Mouse (Mus musculus) liver, embryonic 13.5 days (tissue): Measurements from ENCODE around the gene Map4k3. TPM values are rescaled to one million over a fixed set of nuclear protein-coding genes. Genes with fewer than 3 reads are reported as not detected.
"Not testable (repeated sequence)": the region's sequence is repeated elsewhere in the genome, so short reads cannot be mapped to it uniquely, and the experiment has no call there.

ENCODE experiments used
- ATAC-seq: fragments of 200-750 bp; cut with Nextera tagmentation; 2 replicates; pipeline ENCODE4 v1.8.0; 2017; ENCODE audit warnings: low read depth, mild to moderate bottlenecking, moderate number of reproducible peaks, moderate library complexity
- DNase-seq: peaks from one replicate; pipeline ENCODE4 v3.0.0; 2022
- H3K27ac ChIP-seq: fragments of 300-500 bp; sonication (generic); 2 replicates; pipeline ENCODE4 v1.5.1; 2015; ENCODE audit warnings: moderate library complexity, mild to moderate bottlenecking, inconsistent platforms
- H3K27me3 ChIP-seq: fragments of 300-500 bp; sonication (generic); 2 replicates; pipeline ENCODE4 v1.6.1; 2015; ENCODE audit warnings: mild to moderate bottlenecking, inconsistent platforms
- H3K36me3 ChIP-seq: fragments of 300-500 bp; sonication (generic); 2 replicates; pipeline ENCODE4 v1.6.1; 2015; ENCODE audit warnings: mild to moderate bottlenecking, inconsistent platforms
- H3K4me1 ChIP-seq: fragments of 300-500 bp; sonication (generic); replicated peaks from 2 replicates; pipeline ENCODE4 v1.6.1; 2015; ENCODE audit warnings: inconsistent platforms
- H3K4me2 ChIP-seq: fragments of 300-500 bp; sonication (generic); 2 replicates; pipeline ENCODE4 v1.6.1; 2015; ENCODE audit warnings: inconsistent platforms, mild to moderate bottlenecking, moderate library complexity
- H3K4me3 ChIP-seq: fragments of 300-500 bp; sonication (generic); replicated peaks from 2 replicates; pipeline ENCODE4 v1.5.1; 2015; ENCODE audit warnings: mild to moderate bottlenecking, inconsistent platforms
- H3K9ac ChIP-seq: fragments of 300-500 bp; sonication (generic); 2 replicates; pipeline ENCODE4 v1.6.1; 2015; ENCODE audit warnings: mild to moderate bottlenecking, inconsistent platforms
- H3K9me3 ChIP-seq: fragments of 300-500 bp; sonication (generic); replicated peaks from 2 replicates; pipeline ENCODE4 v1.6.1; 2016; ENCODE audit warnings: inconsistent platforms
- WGBS: fragments of 180-500 bp; shearing (Covaris S2); methylation state at CpG from one replicate; pipeline ENCODE4 v1.1.7; 2015; ENCODE audit not compliant: insufficient replicate concordance; 5-methylcytosine and 5-hydroxymethylcytosine counted together
- polyA plus RNA-seq: library from polyadenylated mRNA; unstranded; fragments of >200 nt; fragmentation: Nextera tagmentation; extraction: Ambion mirVana; gene quantifications from 2 replicates; pipeline ENCODE4 v1.2.1, GENCODE M21; 2015

Map4k3 gene
- polyA plus RNA-seq: 3.3 TPM in 2 replicates

- 2% methylated on average over 61 of the region's 64 CpGs for WGBS
These were observed at the start of gene Map4k3 for GRCm38 (mm10) chr17:80728062-80728858. Gene Map4k3, minus strand, starts transcription at chr17:80728485.

GRCm38 (mm10) chr17:80777581-80777980 is 49.3 kb upstream of the Map4k3 start:
- Histone ChIP-seq H3K36me3 (no peaks in the 10 kb centered on the region), H3K4me1 (no peaks in the 10 kb centered on the region), H3K4me3 (no peak overlapping the region), H3K27ac (no peak overlapping the region), H3K9ac (no peak overlapping the region), H3K27me3 (no peaks in the 10 kb centered on the region), H3K4me2 (no peak overlapping the region), H3K9me3 (no peaks in the 10 kb centered on the region)
- ATAC-seq: no peak
- WGBS: 48% methylated on average over 1 of the region's 1 CpGs
- no peak for DNase-seq

More at GRCm38 (mm10) chr17:80728062-80728858, at the start of gene Map4k3:
- Histone ChIP-seq H3K4me2 (peak within 1 kb of the TSS; percentile 92), H3K9ac (peak within 1 kb of the TSS; percentile 79), H3K4me3 (peak within 1 kb of the TSS; percentile 73), H3K4me1 (peaks cover 28% of the 10 kb centered on the region), H3K36me3 (0 out of 2 replicates have a peak, but pooled peaks cover 4% of the 10 kb centered on the region), H3K27me3 (peaks cover 20% of the 10 kb centered on the region), H3K27ac (peak within 1 kb of the TSS; percentile 81), H3K9me3 (0 out of 2 replicates have a peak, but pooled peaks cover 2% of the 10 kb centered on the region)
- peak; percentile 81 for ATAC-seq
- peak; percentile 43 for DNase-seq

- DNase-seq (no peak), ATAC-seq (no peak)
- no peaks in the 10 kb centered on the region for H3K36me3 ChIP-seq
- H3K27ac ChIP-seq: no peak overlapping the region
- WGBS: 48% methylated on average over 8 of the region's 8 CpGs
- no peak overlapping the region for H3K4me2 ChIP-seq
- H3K9ac ChIP-seq: no peak overlapping the region
- no peak overlapping the region for H3K4me3 ChIP-seq
- no peaks in the 10 kb centered on the region for H3K27me3 ChIP-seq
- H3K4me1 ChIP-seq: no peaks in the 10 kb centered on the region
- no peaks in the 10 kb centered on the region for H3K9me3 ChIP-seq
These were observed 47.0 kb upstream of the Map4k3 start for GRCm38 (mm10) chr17:80775178-80775788.

GRCm38 (mm10) chr17:80772545-80773453 is 44.5 kb upstream of the Map4k3 start:
- no peaks in the 10 kb centered on the region for H3K27me3 ChIP-seq
- DNase-seq (no peak), ATAC-seq (no peak)
- no peak overlapping the region for H3K4me3 ChIP-seq
- H3K27ac ChIP-seq: no peak overlapping the region
- no peaks in the 10 kb centered on the region for H3K36me3 ChIP-seq
- 55% methylated on average over 14 of the region's 14 CpGs for WGBS
- H3K4me2 ChIP-seq: no peak overlapping the region
- no peaks in the 10 kb centered on the region for H3K4me1 ChIP-seq
- no peak overlapping the region for H3K9ac ChIP-seq
- no peaks in the 10 kb centered on the region for H3K9me3 ChIP-seq

- no peak overlapping the region for H3K4me3 ChIP-seq
- no peaks in the 10 kb centered on the region for H3K36me3 ChIP-seq
- H3K4me2 ChIP-seq: no peak overlapping the region
- H3K4me1 ChIP-seq: no peaks in the 10 kb centered on the region
- 31% methylated on average over 1 of the region's 1 CpGs for WGBS
- no peak for ATAC-seq
- H3K27me3 ChIP-seq: no peaks in the 10 kb centered on the region
- DNase-seq: no peak
- no peak overlapping the region for H3K9ac ChIP-seq
- no peak overlapping the region for H3K27ac ChIP-seq
- H3K9me3 ChIP-seq: no peaks in the 10 kb centered on the region
These were observed 41.8 kb upstream of the Map4k3 start for GRCm38 (mm10) chr17:80770065-80770464.

- H3K4me2 ChIP-seq: no peak overlapping the region
- DNase-seq: no peak
- H3K27me3 ChIP-seq: no peaks in the 10 kb centered on the region
- no peak overlapping the region for H3K9ac ChIP-seq
- no peak overlapping the region for H3K4me3 ChIP-seq
- no peak for ATAC-seq
- H3K36me3 ChIP-seq: no peaks in the 10 kb centered on the region
- no peaks in the 10 kb centered on the region for H3K9me3 ChIP-seq
- peaks cover 11% of the 10 kb centered on the region for H3K4me1 ChIP-seq
- WGBS: 47% methylated on average over 2 of the region's 2 CpGs
- no peak overlapping the region for H3K27ac ChIP-seq
These were observed 36.9 kb upstream of the Map4k3 start for GRCm38 (mm10) chr17:80765204-80765603.

- WGBS: 17% methylated on average over 11 of the region's 11 CpGs
- Histone ChIP-seq H3K4me3 (no peak overlapping the region), H3K27ac (no peak overlapping the region), H3K9me3 (no peaks in the 10 kb centered on the region), H3K9ac (no peak overlapping the region), H3K4me1 (peaks cover 11% of the 10 kb centered on the region), H3K4me2 (0 out of 2 replicates have a peak overlapping the region, but pooled peaks have one; percentile 23), H3K36me3 (no peaks in the 10 kb centered on the region), H3K27me3 (no peaks in the 10 kb centered on the region)
- ATAC-seq (peak; percentile 53; the same call in 1 of the 2 replicates), DNase-seq (no peak)
These were observed 34.9 kb upstream of the Map4k3 start for GRCm38 (mm10) chr17:80763065-80763681.

GRCm38 (mm10) chr17:80762391-80763040 is 34.2 kb upstream of the Map4k3 start:
- H3K9ac ChIP-seq: no peak overlapping the region
- DNase-seq (no peak), ATAC-seq (no peak)
- H3K27me3 ChIP-seq: no peaks in the 10 kb centered on the region
- no peaks in the 10 kb centered on the region for H3K9me3 ChIP-seq
- H3K36me3 ChIP-seq: no peaks in the 10 kb centered on the region
- H3K27ac ChIP-seq: no peak overlapping the region
- 34% methylated on average over 9 of the region's 9 CpGs for WGBS
- H3K4me3 ChIP-seq: no peak overlapping the region
- H3K4me1 ChIP-seq: peaks cover 11% of the 10 kb centered on the region
- H3K4me2 ChIP-seq: no peak overlapping the region

- H3K27me3 ChIP-seq, H3K9ac ChIP-seq, H3K4me3 ChIP-seq, H3K4me2 ChIP-seq, DNase-seq, H3K36me3 ChIP-seq, H3K27ac ChIP-seq, H3K9me3 ChIP-seq: not testable (repeated sequence)
- 66% methylated on average over 8 of the region's 8 CpGs for WGBS
- peaks cover 11% of the 10 kb centered on the region for H3K4me1 ChIP-seq
- ATAC-seq: 0 out of 2 replicates have a peak, but pooled peaks have one; percentile 7
These were observed 32.9 kb upstream of the Map4k3 start for GRCm38 (mm10) chr17:80761191-80761590.

GRCm38 (mm10) chr17:80760344-80761145 is 32.3 kb upstream of the Map4k3 start:
- H3K4me3 ChIP-seq: no peak overlapping the region

More at GRCm38 (mm10) chr17:80760344-80761145, 32.3 kb upstream of the Map4k3 start:
- no peaks in the 10 kb centered on the region for H3K36me3 ChIP-seq
- H3K9me3 ChIP-seq: no peaks in the 10 kb centered on the region
- no peak overlapping the region for H3K27ac ChIP-seq
- 74% methylated on average over 16 of the region's 16 CpGs for WGBS
- no peaks in the 10 kb centered on the region for H3K27me3 ChIP-seq
- H3K4me2 ChIP-seq: no peak overlapping the region
- ATAC-seq: peak; percentile 60; the same call in 1 of the 2 replicates
- H3K9ac ChIP-seq: no peak overlapping the region
- DNase-seq: no peak
- H3K4me1 ChIP-seq: peaks cover 11% of the 10 kb centered on the region
